Mouse (Mus musculus): ENCODE measurements at regions not wholly inside any gene's neighbourhood (a gene's known extent, or its start where the extent isn't known, plus 50 kb on each side); places are given as distances from the start of the nearest gene placed in this dataset.

GRCm38 (mm10) chr10:99632250-99632985 lies 127.0 kb downstream of the Csl start:
- TF ChIP-seq CTCF (IDR thresholded peaks at IDR 0.05; ENCODE audit: extremely low read depth, insufficient read depth, low read length) (no peak), POLR2A (IDR thresholded peaks at IDR 0.05; ENCODE audit: extremely low read depth, insufficient read depth, low read length) (no peak)

Data from cortical plate, adult 2 months (tissue).